ENCODE assay signal across 8 mouse cellular contexts in genomic region chr17:15208030-15208807, GRCm38 (mm10).
A peak's percentile ranks its signal among the peaks of the same experiment; 100 is the strongest.
DNase-seq lines count a peak whose midpoint lies in the region; ATAC-seq and TF ChIP-seq lines count a peak whose summit lies in the region.

No protein-coding gene starts in this region.

- peak overlapping the region; percentile 66 for H3K4me2 ChIP-seq in embryonic facial prominence, embryonic 14.5 days (ENCODE audit: low read depth, low read length)
- H3K4me2 ChIP-seq in hindbrain, embryonic 11.5 days (replicated peaks; ENCODE audit: low read depth, low read length) = peak overlapping the region; percentile 55
- H3K4me2 ChIP-seq in lung, embryonic 14.5 days = peak overlapping the region; percentile 53

- ATAC-seq in embryonic facial prominence, embryonic 14.5 days (ENCODE audit: low read depth) = peak; percentile 80
- peak; percentile 86 for ATAC-seq in hindbrain, embryonic 11.5 days (ENCODE audit: low FRiP score)
- ATAC-seq in lung, embryonic 14.5 days (ENCODE audit: insufficient read depth) = peak; percentile 59
- ATAC-seq in erythroid progenitor cell, adult 5-6 weeks (replicated peaks; ENCODE audit: low FRiP score, poor library complexity, severe bottlenecking) = no peak

- H3K27me3 ChIP-seq in C2C12 (ENCODE audit: control insufficient read depth, insufficient read depth, insufficient read length) = no peaks in the 10 kb centered on the region
- H3K27me3 ChIP-seq in embryonic facial prominence, embryonic 14.5 days (replicated peaks; ENCODE audit: control insufficient read depth, insufficient read depth, low read length) = no peaks in the 10 kb centered on the region
- no peaks in the 10 kb centered on the region for H3K27me3 ChIP-seq in hindbrain, embryonic 11.5 days (ENCODE audit: control insufficient read depth, insufficient read depth, low read length)
- H3K27me3 ChIP-seq in lung, embryonic 14.5 days (ENCODE audit: insufficient read depth, low read length) = no peaks in the 10 kb centered on the region

- no peaks in the 10 kb centered on the region for H3K79me2 ChIP-seq in C2C12 (ENCODE audit: control insufficient read depth, insufficient read depth)

- WGBS in embryonic facial prominence, embryonic 14.5 days = 5% methylated on average over 19 of the region's 19 CpGs
- WGBS in hindbrain, embryonic 11.5 days = 3% methylated on average over 19 of the region's 19 CpGs
- 10% methylated on average over 19 of the region's 19 CpGs for WGBS in lung, embryonic 14.5 days

- H3K9me3 ChIP-seq in embryonic facial prominence, embryonic 14.5 days (ENCODE audit: control insufficient read depth, low read length) = no peaks in the 10 kb centered on the region
- no peaks in the 10 kb centered on the region for H3K9me3 ChIP-seq in hindbrain, embryonic 11.5 days (ENCODE audit: control insufficient read depth, low read length)
- no peaks in the 10 kb centered on the region for H3K9me3 ChIP-seq in lung, embryonic 14.5 days (ENCODE audit: low read depth, low read length)

- H3ac ChIP-seq in C2C12 (ENCODE audit: control insufficient read depth, insufficient read length, low read depth) = no peak overlapping the region

- no peak for TF ChIP-seq CTCF in C2C12 (IDR thresholded peaks at IDR 0.05; ENCODE audit: control insufficient read depth, insufficient read depth, insufficient read length)
- no peak for TF ChIP-seq CTCF in lung, embryonic 14.5 days (IDR thresholded peaks at IDR 0.05; ENCODE audit: low read depth)

- DNase-seq in adrenal gland, postnatal 14 days = peak; percentile 70
- DNase-seq in embryonic facial prominence, embryonic 14.5 days (ENCODE audit: low spot score) = peak; percentile 88
- peak; percentile 82 for DNase-seq in hindbrain, embryonic 11.5 days (ENCODE audit: low spot score)
- DNase-seq in layer of hippocampus, postnatal 10 days (ENCODE audit: low spot score in 2 of 2) = peak; percentile 82 to 86
- DNase-seq in lung, embryonic 14.5 days = peak; percentile 83
- DNase-seq in right cerebral cortex, adult 18-20 months = peak; percentile 49

- peaks cover 18% of the 10 kb centered on the region for H3K4me1 ChIP-seq in embryonic facial prominence, embryonic 14.5 days (ENCODE audit: control insufficient read depth, insufficient read depth, low read length)
- peaks cover 7% of the 10 kb centered on the region for H3K4me1 ChIP-seq in hindbrain, embryonic 11.5 days (replicated peaks; ENCODE audit: control insufficient read depth, insufficient read depth, low read length)
- 0 out of 2 replicates have a peak, but pooled peaks cover 3% of the 10 kb centered on the region for H3K4me1 ChIP-seq in lung, embryonic 14.5 days (ENCODE audit: insufficient read depth)

- H3K27ac ChIP-seq in embryonic facial prominence, embryonic 14.5 days (replicated peaks; ENCODE audit: low read depth, low read length) = peak overlapping the region; percentile 22; the same call in 1 of the 2 replicates
- H3K27ac ChIP-seq in hindbrain, embryonic 11.5 days (ENCODE audit: low read depth, low read length) = peak overlapping the region; percentile 72
- no peak overlapping the region for H3K27ac ChIP-seq in lung, embryonic 14.5 days (ENCODE audit: low read depth)

- no peaks in the 10 kb centered on the region for H3K79me3 ChIP-seq in C2C12 (ENCODE audit: low read depth)

- no peak overlapping the region for H3K4me3 ChIP-seq in C2C12 (ENCODE audit: insufficient read depth, poor library complexity, severe bottlenecking)
- H3K4me3 ChIP-seq in embryonic facial prominence, embryonic 14.5 days (ENCODE audit: low read depth, low read length) = peak overlapping the region; percentile 28
- peak overlapping the region; percentile 27 for H3K4me3 ChIP-seq in hindbrain, embryonic 11.5 days (ENCODE audit: low read depth, low read length)
- H3K4me3 ChIP-seq in lung, embryonic 14.5 days (ENCODE audit: low read depth, low read length) = peak overlapping the region; percentile 27

- no peaks in the 10 kb centered on the region for H3K36me3 ChIP-seq in C2C12 (ENCODE audit: control insufficient read depth, insufficient read depth)
- H3K36me3 ChIP-seq in embryonic facial prominence, embryonic 14.5 days (ENCODE audit: control insufficient read depth, insufficient read depth, low read length) = no peaks in the 10 kb centered on the region
- no peaks in the 10 kb centered on the region for H3K36me3 ChIP-seq in hindbrain, embryonic 11.5 days (ENCODE audit: control insufficient read depth, insufficient read depth, low read length)
- H3K36me3 ChIP-seq in lung, embryonic 14.5 days (ENCODE audit: insufficient read depth) = no peaks in the 10 kb centered on the region

- H3K9ac ChIP-seq in embryonic facial prominence, embryonic 14.5 days (ENCODE audit: low read depth, low read length) = peak overlapping the region; percentile 43
- peak overlapping the region; percentile 56; the same call in 1 of the 2 replicates for H3K9ac ChIP-seq in hindbrain, embryonic 11.5 days (ENCODE audit: low read depth, low read length)
- H3K9ac ChIP-seq in lung, embryonic 14.5 days = peak overlapping the region; percentile 15; the same call in 1 of the 2 replicates

TF ChIP-seq in C2C12, 6 proteins besides CTCF, POLR2A, EP300 and RAD21:
- TF ChIP-seq MYOG (IDR thresholded peaks at IDR 0.05; ENCODE audit: control insufficient read depth, extremely low read depth, insufficient read length) (no peak), USF1 (IDR thresholded peaks at IDR 0.05; ENCODE audit: low read depth) (peak; percentile 24)
